Mouse (Mus musculus) kidney, adult 18-20 months (tissue): ENCODE measurements at regions not wholly inside any gene's neighbourhood (a gene's known extent, or its start where the extent isn't known, plus 50 kb on each side); places are given as distances from the start of the nearest gene placed in this dataset.
A peak's percentile ranks its signal among the peaks of the same experiment; 100 is the strongest.

Source experiments
- DNase-seq: peaks from one replicate; pipeline ENCODE4 v3.0.0; 2021

- DNase-seq: no peak
These were observed 55.3 kb upstream of the Ccnd2 start for GRCm38 (mm10) chr6:127207308-127207707.

- DNase-seq: no peak
These were observed 61.4 kb upstream of the Ccnd2 start for GRCm38 (mm10) chr6:127213355-127213754.

GRCm38 (mm10) chr6:127215915-127216314 lies 63.9 kb upstream of the Ccnd2 start:
- DNase-seq: no peak

DNA sequence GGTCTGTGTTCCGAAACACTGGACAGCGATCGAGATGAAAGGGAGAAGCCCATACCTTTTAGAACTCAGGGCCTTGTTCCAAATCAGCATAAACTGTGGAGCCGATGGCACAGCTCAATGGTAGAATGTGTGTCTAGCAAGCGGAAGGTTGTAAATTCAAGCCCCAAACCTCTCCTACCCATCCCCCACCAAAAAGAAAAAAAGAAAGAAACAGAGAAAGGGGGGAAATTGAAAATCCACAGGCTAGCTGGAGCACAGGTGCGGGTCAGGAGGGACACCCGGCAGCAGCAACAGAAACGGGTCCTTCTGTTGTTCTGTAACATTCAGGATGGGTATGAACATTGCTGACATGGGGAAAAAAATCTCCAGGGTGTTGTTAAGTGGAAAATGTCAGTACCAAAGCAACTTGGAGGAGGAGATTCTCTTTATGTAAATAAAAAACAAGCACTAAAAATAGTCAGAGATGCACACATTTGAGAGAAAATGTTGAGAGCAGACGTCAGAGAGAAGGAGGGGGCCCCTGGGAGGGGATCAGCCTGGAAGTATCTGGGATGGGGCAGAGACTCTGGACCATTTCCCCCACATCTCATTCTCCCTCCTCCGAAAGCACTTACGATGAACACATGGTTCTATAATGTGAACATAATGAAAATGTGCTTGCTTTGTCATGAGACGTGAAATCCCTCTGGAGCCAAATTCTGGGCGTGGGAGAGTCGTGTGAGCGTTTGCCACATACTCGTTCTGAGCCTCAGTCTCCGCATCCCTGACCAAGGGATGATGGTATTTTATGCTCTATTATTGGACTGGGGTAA lies 66.8 kb upstream of the Ccnd2 start:
- DNase-seq: no peak

- DNase-seq: no peak
These were observed 67.4 kb upstream of the Ccnd2 start for GRCm38 (mm10) chr6:127219446-127219802.

DNA sequence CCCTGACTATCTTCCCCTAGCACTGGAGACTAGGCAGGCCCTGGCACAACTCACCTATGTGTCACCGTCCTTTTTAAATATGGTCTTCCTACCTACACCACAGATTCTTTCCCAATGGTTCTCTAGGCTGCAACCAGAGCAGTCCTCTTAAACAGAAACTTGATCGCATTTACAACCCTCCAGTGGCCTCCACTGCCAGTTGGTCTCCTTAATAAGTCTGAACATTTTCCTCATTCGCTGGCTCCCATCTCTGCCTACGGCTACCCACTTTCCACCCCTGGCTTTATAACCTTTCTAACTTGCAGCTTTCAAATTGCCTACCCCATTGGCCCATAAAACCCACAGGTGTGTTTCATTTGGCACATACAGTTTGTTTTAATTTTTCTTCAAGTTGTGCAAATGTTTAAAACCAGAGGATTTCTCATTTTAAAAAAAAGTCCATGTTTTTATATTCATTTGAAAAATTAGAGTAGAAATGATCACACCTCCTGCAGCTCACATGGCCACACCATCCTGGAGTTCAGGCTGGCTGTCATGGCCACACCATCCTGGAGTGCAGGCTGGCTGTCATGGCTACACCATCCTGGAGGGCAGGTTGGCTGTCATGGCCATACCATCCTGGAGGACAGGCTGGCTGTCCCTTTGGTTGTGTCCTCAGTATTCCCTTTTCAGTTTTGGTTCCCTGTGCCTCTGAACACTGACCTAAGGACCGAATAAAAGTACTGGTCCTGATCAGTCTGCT lies 74.4 kb upstream of the Ccnd2 start:
- no peak for DNase-seq

DNA sequence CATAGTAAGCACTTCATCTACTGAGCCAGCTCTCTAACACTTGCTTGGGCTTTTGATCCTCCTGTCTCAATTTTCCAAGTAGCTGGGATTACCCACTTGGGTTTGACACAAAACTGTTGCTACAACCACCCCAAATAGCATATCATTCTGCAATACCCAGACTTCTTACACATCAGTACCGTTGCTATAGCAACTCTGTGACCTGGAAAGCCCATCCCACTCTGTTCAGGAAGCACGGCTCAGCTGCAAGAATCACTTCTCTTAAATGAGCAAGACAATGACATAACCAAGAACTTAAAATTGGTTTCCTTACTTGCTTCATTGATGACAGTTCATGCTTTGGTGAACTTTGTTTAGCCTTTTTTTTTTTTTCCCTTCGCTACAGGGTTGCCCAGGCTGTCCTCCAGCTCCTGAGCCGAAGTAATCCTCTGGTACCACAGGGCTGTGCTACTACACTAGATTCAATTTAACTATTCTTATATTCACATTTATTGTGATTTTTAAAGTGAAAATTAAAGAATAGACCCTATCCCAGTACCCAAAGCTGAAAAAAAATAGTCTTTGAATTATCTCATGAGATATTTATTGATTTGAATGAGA lies 84.6 kb upstream of the Ccnd2 start:
- no peak for DNase-seq

- DNase-seq: no peak
These were observed 85.2 kb upstream of the Ccnd2 start for GRCm38 (mm10) chr6:127237168-127237567.

DNA sequence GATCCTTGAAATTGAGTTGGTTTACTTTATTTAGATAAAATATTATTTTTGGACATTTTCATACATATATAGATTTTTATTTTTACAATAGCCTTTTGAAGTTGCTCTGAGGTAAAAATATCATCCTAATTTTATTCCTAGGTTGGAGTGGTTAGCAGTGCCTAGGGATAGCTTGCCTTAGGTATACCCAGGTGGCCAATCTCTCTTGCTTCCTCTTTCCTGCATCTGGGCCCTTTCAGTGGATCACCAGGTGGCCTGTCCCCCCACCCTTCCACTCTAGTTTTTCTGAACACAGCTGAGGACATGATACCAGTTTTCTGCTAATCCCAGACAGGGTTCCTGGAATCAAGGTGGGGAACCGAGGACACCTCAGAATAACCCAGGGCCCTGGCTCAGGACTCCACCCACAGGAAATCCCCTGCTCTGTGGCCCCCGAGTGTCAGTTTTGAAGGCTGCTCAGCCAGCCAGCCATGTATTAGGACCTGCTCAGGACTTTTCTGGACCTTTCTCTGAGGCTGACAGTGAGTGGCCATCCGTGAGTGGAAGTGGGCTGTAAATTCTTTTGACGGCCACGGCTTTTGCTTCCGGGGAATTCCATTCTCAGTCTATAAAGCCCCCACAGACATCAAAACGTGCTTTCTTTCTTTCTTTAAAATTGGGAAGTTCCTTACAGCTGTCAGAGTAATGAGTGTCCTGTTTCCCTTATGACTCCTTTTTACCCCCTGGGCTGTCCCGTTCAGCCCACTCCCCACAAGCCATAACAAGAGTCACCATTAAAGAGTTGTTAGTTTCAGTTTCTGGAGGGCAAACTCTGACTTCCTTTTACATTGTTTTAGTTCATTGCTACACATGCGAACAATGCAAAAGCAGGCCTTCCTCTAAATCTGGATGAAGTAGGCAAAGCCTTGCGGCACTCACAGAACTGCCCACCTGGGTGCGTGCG lies 87.8 kb upstream of the Ccnd2 start:
- no peak for DNase-seq

DNA sequence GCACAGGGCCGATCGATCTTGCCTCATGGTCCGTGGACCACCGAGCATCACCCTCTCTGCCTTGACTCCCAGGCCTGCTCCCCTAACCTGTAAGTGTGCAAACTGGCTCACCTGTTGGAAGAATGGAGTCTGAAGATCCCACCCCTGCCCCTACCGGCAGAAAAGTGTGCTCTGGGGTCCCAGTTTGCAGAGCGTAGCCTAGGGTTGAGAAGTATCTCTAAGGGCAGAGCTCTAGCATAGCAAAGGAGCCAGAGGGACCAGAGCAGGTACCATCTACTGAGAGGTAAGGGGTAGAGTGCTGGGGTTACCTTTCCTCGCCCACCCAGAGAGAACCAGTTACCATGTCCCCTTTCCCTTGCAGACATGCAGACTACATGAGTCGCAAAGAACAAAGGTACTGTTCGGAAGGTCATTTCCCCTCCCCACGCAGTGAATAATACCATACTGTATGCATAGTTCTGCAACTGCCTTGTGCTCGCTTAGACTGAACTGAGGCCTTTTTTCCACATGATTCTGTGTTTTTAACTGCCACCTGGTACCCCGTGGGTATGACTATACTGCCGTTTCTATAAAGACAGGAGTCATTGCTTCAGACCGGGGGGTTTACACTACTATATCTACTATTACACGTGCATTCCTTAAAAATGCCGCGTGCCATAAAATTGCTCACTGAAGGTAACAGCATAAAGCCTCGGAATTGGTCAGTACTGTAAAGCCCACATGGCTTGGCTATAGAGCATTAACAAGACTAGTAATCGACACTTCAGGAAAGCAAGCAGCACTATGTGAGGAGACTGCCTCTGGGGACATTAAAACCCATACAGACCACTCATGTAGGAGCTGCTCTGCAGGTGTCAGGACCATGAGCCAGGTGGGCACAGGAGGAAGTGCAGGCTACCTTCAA lies 88.7 kb upstream of the Ccnd2 start:
- no peak for DNase-seq

DNA sequence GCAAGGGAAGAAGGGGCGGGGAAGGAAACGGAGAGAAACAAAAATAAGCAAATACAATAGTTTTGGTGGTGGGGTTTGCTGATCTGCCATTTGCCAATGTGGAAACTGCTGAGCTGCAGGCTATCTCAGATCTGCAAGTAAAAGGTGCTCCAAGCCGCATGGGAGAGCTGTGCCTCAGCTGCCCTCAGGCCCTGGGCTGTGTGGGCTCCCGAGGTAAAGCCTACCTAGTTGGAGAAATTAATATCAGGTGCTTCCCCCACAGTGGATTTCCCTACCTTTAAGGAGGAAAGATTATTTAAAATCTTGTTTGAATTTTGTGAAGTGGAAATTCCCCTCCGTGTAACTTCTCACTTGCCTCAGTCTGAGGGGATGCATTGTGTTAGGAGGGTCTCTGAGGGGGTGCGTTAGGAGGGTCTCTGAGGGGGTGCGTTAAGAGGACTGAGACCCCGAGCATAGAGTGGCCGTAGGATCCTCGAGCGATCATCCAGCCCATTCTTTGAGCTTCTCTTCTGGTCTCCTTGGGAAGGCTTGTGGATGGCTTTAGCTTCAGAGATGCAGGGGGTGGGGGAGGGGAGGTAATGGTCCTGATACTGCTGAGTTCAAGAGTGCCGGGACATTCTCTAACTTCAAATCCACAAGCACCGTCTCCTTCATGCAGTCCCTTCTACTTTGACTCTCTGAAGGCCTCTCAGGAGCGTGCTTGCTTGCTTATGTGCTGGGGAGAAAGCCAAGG lies 89.9 kb upstream of the Ccnd2 start:
- no peak for DNase-seq

GRCm38 (mm10) chr6:127243032-127243431 lies 91.0 kb upstream of the Ccnd2 start:
- DNase-seq: no peak

- peak; percentile 7 for DNase-seq
These were observed 93.9 kb upstream of the Ccnd2 start for GRCm38 (mm10) chr6:127245814-127246440.

GRCm38 (mm10) chr6:127246730-127247129 lies 94.7 kb upstream of the Ccnd2 start:
- DNase-seq: no peak

DNA sequence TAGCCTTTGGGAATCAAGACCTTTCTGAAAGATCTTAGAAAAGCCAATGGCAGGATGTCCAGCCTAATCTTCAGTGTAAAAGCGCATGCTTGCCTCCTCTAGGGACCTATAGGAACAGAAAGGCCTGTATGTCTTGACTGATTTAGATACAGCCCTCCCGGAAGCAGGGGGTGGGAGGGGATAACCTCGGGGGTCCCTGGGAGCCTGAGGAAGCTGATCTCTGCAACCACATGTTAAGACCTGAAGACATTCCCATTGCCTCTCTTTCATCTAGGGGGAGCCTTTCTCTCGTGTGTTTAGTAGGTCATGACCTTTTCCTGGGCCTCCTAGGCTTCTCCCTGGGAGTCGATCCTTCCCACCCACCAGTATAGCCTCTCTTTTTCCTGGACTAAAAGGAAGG lies 95.3 kb upstream of the Ccnd2 start:
- DNase-seq: no peak

GRCm38 (mm10) chr6:127250181-127250873 lies 98.3 kb upstream of the Ccnd2 start:
- no peak for DNase-seq

- no peak for DNase-seq
These were observed 99.1 kb upstream of the Ccnd2 start for GRCm38 (mm10) chr6:127250874-127251670.

- DNase-seq: peak; percentile 37
These were observed 99.6 kb upstream of the Ccnd2 start for GRCm38 (mm10) chr6:127251671-127251985.
